Mouse (Mus musculus) right cerebral cortex, postnatal 36 days (tissue): ENCODE data around the gene Gm5624.
"Not testable (repeated sequence)": the region's sequence is repeated elsewhere in the genome, so short reads cannot be mapped to it uniquely, and the experiment has no call there.

Experiments used
- DNase-seq, 2 experiments: peaks; one replicate each; pipeline ENCODE4 v3.0.0; 2022; ENCODE audit warnings: low spot score in 2 of 2, mixed read lengths in 1 of 2

Gm5624 gene

GRCm38 (mm10) chr14:44627737-44628136, at the start of gene Gm5624:
Gm5624 (minus strand) TSS chr14:44627938.
- not testable (repeated sequence) for DNase-seq

- DNase-seq: peak in 1 of 2 experiments; percentile 0
These were observed 36.0 kb downstream of the Gm5624 start for GRCm38 (mm10) chr14:44591765-44592164.

- DNase-seq: not testable (repeated sequence)
These were observed 44.9 kb downstream of the Gm5624 start, which contains the start of gene Gm8247 for GRCm38 (mm10) chr14:44582853-44583252. Gm8247 (plus strand) TSS chr14:44583153.

GRCm38 (mm10) chr14:44547961-44548360, 79.8 kb downstream of the Gm5624 start:
- not testable (repeated sequence) for DNase-seq

- DNase-seq: not testable (repeated sequence)
These were observed 109.8 kb downstream of the Gm5624 start, which contains the start of gene Gm17093 for GRCm38 (mm10) chr14:44517976-44518375. Gm17093 (plus strand) TSS chr14:44518276.
